Mouse (Mus musculus): ENCODE measurements around the gene Ece1.
A peak's percentile ranks its signal among the peaks of the same experiment; 100 is the strongest.
"Not testable (repeated sequence)": the region's sequence is repeated elsewhere in the genome, so short reads cannot be mapped to it uniquely, and the experiment has no call there.

Gene Ece1

DNA sequence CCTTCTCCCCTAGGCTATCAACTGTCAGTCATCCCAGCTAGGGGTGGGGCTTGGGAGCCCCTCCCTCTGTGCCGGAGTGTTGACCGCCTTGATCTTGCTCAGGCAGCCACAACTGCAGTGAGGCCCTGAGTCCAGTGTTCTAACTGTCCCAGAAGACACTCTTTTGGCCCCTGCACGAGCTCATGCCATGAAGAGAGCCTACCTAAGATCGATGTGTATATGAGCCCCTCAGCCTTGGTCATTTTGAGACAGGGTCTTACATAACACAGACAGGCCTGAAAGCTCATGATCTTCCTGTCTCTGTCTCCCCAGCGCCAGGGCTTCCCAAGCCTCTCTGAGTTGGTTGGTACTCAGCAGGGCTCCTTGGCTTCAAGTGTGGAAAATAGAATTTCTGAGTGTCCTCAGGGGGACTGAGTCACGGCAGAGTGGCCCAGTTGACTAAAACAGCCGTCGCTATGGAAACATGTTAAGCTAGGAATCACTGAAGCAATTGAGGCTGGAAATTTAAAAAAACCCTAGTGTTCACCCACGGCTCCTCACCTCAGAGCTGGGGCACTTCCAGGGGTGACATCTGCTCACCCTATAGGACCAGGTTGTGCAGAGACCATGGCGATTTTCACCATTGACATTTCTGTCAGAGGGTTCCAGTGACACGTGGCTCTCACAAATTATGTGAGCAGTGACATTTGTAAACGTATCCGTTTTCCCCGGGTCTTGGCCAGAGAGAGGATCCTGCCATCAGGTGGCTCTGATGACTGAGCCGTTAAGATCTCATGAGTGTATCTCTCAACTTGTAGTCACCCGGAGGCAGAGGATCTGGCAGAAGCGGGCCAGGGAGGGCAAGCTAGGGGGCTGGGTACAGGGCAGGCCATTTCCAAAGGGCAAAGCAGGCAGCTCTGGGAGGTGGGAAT lies 80.1 kb downstream of the Ece1 start:
- DNase-seq (ENCODE audit: low spot score): peak; percentile 80

DNA sequence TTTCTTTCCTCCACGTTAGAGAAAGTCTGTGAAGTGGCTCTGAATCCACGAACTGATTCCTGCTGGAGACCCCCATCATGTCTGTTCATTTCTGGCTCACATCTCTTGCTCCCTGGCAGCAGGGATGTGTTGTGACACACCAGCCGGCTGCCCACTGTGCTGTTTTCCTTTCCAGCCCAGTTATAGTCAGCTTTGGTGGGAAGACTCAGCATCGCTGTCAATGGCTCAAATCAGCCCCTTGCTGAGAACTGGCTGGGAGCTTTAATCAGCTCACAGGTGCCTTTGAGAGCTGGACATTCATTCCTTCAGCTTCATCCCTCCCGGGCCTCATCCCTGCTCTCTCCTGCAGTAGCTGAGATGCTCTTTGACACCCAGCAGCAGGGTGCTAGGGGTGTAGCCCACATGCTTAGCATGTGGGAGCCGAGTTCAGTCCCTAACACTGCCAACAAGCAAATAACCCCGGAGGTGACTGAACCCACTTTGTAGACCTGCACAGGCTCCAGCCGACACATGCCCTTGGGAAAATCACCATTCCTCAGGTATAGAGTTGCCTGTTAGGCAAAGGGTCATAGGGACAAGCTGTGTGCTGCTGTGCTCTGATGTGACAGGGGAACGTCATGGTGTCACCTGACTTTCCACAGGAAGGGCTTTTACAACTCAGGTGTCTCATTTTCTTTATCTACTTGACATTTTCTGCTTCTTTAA lies 80.9 kb downstream of the Ece1 start:
- no peak for DNase-seq (ENCODE audit: low spot score)

DNA sequence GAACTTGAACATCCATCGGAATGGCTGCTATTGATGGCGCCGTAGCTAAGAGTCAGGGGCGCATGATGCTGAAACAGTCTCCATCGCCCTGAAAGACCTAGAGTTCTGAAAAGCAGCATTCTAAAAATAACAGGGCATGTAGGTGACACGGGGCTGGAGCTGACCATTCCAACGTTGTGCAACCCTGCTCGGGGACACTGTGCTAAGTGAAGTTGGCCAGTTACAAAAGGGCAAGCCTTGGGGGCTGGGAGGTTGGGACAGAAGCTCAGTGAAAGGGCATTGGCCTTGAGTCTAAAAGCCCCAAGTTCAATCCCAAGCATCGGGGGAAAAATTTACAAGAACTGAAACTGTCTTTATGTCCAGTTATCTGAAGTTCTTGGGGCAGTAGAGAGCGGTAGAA lies 81.5 kb downstream of the Ece1 start:
- DNase-seq (ENCODE audit: low spot score): no peak

DNA sequence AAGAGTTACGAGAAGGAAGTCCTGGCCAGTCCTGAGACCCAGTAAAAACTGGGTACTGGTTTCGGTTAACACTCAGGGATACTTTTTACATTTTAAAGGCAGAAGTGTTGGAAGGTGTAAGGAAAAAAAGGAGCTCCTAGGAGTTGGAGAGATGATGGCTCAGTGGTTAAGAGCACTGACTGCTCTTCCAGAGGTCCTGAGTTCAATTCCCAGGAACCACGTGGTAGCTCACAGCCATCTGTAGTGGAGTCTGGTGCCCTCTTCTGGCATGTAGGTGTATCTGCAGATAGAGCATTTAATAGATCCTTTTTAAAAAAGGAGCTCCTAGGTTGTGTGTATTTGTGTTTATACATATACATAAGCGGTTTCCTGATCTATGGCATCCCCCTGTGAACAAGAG lies 83.3 kb downstream of the Ece1 start:
- DNase-seq (ENCODE audit: low spot score): no peak

DNA sequence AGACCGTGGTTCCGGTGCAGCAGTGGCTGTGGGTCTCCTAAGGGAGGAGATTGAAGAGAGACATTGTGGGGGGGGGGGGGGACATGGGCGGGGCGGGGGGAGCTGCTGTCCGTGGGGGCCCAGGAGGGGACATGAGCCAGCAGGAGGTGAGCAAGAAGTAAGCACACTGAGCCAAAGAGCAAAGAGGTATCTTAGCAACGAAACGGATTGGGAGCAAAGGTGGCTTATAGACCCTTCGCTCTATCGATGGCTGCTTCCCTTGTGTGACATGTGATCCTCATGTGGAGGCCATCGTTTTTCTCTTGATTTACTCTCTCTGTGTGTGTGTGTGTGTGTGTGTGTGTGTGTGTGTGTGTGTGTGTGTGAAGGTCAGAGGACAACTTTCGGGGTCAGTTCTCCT lies 84.4 kb downstream of the Ece1 start:
- no peak for DNase-seq (ENCODE audit: low spot score)

DNA sequence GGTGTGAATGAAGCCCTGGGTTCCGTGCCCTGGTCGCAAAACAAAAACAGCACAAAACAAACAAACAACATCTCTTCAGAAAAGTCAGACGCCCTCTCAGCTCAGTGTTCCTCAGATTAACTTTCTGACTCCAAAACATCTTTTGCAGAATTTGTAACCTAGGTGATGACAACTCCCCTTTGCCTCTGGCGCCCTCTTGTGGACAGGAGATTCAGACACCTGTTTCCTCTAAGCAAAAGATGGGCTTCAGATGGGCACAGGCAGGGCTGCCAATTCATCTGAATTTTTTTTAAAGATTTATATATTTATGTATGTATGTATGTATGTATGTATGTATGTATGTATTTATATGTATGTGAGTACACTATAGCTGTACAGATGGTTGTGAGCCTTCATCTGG lies 90.8 kb downstream of the Ece1 start:
- peak; percentile 86 for DNase-seq (ENCODE audit: low spot score)

DNA sequence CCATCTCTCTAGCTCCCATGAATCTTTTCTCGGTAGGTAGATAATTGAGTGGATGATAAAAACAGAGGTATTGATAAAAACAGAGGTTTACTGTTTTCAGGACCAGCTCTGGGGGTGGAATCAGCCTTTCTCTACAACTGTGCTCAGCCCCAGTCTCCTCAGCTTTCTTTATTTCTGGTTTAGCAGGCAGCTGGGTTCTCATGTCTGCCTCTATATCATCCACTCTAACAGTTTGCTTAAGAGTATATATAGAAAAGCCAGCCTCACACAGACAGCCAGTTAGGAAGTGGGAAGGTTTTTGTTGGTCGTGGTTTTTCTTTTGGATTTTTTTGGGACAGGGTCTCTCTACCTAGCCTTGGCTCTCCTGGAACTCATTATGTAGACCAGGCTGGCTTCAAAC lies 92.1 kb downstream of the Ece1 start:
- DNase-seq (ENCODE audit: low spot score): no peak

DNA sequence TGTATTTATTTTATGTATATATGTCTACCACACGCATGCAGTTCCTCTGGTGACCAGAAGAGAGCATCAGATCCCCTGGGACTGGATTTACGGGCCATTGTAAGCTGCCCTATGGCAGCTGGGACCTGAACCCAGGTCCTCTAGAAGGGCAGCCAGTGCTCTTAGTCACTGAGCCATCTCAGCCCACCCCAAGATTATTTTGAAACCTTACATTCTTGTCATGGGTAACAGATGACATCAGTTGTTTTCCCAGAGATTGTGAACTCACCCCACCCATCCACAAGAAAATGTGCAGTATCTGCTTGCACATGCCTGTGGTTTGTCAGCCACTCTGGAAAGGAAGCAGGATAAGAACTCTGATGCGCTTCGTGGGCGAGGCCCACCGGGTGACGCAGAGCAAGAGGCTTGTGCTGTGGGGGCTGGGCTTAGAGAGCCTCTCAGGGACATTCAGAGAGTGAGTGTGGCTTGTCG lies 92.9 kb downstream of the Ece1 start:
- no peak for DNase-seq (ENCODE audit: low spot score)

DNA sequence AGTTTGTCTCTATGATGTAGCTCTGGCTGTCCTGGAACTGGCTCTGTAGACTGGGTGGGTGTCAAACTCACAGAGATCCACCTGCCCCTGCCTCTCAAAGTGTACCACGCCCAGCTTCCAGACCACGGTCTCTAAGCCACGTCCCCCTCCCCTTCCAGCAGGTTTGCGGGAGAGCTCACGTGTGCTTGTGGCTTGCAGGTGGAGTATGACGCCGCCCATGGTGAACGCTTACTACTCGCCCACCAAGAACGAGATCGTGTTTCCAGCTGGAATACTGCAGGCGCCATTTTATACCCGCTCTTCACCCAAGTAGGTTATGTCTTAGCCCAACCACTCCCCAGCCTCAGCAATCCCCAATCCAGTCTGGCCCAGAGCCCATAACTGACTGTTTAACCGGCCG lies 94.2 kb downstream of the Ece1 start:
- no peak for DNase-seq (ENCODE audit: low spot score)

DNA sequence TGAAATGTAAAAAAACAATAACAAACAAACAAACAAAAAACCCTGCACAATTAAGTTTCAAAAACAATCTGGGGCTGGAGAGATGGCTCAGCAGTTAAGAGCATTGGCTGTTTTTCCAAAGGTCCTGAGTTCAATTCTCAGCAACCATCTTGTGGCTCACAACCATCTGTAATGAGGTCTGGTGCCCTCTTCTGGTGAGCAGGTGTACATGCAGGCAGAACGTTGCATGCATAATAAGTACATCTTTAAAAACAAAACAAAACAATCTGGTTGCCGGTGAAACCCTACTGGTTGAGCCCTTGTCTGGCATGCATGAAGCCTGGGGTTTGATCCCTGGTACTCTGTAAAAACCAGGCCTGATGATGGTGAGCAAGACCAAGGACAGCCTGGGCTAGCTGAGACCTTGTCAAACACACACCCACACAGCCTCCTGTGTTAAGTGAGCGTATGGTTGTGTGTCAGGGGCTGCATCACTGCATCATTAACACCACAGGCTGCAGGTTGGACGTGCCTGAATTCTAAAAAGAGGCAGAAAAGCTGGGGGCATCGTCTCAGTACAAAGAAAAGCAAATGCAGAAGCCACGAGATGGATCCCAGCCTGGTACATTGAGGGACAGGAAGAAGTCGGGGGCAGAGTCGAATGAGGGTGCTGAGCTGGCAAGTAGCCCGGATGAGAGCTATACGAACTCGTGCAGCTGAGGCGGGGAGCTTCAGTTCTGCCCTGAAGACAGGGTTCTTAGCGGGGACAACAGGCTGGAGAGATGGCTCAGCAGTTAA lies 98.0 kb downstream of the Ece1 start:
- DNase-seq (ENCODE audit: low spot score): no peak

DNA sequence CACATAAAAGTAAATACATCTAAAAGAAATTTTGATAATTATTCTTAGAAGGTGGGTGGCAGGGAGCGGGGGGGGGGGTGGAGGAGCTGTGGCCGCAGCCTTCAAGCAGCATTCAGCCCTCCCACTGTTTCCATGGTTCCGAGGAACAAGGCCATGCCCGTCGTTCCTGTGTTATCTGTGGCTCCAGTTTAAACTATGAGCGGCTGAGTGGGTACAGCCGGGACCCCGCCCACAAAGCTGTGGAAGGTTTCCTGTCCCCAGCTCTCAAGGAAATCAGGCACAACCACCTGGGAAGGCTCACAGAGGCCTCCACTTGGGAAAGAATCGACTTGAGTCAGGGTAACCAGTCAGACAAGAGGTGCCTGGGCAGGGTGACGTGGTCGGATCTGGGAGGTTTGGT lies 98.7 kb downstream of the Ece1 start:
- DNase-seq (ENCODE audit: low spot score): peak; percentile 37

DNA sequence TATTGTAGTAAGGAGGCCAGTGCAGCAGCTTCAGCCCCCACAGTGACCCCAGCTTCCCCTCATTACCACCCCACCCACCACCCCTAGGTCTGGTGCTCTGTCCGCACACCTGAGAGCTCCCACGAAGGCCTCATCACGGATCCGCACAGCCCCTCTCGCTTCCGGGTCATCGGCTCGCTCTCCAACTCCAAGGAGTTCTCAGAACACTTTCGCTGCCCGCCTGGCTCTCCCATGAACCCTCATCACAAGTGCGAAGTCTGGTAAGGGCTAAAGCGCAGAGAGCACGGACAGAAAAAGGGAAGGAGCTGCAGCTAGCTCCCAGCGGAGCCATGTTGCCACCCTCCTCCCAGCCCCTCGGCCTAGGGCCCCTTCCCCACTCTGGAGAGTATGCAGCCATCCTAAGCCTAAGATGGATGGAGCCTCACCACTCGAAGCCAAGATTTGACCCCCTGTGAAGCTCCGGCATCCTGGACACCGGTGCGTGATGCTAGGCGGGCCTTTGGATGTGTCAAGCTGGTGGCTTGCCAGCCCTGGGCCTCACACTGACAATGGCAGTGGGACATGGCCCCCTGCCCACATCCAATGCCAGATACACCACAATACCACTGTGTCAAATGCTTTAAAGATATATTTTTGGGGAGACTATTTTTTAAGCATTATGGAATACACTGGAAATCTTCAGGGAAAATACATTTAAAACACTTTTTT lies 100.8 kb downstream of the Ece1 start:
- no peak for DNase-seq (ENCODE audit: low spot score)

DNA sequence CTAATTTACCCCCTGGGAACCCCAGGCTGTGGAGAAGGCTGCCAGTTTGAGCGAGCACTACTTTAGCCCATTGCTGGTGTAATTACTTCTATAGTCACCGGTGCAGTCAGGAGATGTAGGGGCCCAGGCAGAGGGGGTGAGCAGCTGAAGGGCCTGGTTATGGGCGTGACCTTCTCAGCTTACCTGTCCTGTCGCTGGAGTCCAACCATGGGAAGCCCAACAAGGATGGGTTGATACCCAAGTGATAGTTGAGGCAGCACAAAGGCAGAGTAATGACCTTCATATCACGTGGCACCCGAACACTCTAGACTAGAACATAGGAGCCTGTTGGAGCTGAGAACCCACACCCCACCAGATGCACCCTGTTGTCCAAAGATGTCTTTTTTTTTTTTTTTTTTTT lies 101.4 kb downstream of the Ece1 start:
- no peak for DNase-seq (ENCODE audit: low spot score)

DNA sequence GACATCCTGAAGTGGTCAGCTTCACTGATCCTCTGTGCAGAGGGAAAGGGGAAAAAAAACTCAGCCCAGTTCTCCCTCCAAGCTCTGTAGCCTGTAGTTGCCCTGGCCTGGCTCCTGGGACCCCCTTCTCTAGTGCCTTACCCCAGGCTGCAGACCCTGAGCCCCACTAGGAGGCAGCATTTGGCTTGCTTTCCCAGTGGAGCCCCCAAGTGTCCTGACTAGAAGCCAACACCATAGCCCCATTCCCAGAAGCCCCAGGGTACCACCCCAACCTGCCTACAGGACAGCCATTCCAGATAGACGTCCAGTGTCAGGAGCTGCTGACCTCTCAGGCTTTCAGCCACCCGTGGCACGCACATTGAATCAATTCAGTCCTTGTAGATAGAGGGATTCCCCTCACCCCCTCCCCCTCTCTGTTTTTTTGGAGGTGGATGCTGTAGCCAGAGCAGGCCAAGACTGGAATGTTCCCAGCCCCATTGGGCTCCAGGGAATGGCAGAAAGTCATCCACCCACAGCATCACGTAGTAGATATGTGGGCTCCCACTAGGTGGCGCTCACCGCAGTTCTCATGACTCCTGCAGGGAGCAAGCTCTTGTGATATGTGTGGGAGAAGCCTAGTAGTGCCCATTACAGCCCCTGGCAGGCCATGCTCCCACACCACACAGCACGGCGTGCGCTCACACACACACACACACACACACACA lies 102.0 kb downstream of the Ece1 start:
- DNase-seq (ENCODE audit: low spot score): peak; percentile 80

DNA sequence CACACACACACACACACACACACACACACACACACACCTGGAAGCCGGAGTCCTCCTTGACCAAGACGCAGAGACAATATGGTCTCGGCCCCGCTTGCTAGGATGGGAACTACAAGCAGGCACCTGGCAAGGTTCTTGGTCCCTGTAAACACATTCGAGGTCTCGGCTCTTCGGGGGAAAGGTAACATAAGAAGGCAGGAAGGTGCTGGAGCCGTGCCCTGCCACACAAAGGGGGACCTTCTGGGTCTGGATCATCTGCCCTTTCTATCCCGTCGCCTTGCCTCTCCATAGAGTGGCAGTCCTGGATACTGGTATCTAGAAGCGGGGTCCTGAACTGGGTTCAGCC lies 102.5 kb downstream of the Ece1 start:
- no peak for DNase-seq (ENCODE audit: low spot score)

DNA sequence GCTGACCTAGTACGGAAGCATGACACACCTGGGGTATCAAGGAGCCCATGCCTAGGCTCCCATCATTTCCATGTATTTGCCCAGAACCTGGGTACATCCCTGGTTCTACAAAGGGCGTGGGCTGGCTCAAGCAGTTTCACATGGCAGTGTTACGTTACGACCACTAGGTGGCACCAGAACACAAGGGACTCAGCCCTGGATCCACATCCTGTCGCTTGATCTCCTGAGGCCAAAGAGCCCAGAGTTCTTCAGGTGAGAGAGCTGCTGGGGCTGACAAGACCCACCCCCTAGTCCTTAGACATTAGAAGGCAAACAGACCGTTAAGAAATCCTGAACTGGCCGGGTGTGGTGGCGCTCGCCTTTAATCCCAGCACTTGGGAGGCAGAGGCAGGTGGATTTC lies 106.2 kb downstream of the Ece1 start:
- peak; percentile 91 for DNase-seq (ENCODE audit: low spot score)

DNA sequence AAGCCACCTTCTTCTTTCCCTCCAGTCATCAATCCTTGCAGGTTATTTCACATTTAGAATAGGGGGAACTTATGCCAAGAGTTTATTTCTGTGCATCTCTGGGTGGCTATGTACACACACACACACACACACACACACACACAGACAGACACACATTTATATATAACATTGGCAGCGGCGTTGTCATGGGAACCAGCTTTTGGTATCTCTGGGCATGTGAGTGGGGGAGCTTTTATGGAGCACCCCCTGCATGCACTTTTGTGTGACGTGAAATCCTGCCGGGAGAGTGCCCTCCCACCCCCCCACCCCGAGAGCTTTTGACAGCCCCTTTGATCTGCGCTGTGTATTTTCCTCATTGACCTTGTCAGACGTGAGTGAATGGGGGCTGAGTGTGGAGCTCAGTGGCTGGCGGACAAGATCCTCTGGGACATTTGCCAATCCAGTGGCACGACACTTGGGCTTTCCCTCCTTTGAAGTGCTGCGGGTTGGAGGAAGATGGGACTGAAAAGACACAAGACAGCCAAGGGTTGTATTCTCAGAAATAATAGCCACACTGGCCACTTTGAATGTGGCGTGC lies 108.7 kb downstream of the Ece1 start:
- DNase-seq (ENCODE audit: low spot score): not testable (repeated sequence)

DNA sequence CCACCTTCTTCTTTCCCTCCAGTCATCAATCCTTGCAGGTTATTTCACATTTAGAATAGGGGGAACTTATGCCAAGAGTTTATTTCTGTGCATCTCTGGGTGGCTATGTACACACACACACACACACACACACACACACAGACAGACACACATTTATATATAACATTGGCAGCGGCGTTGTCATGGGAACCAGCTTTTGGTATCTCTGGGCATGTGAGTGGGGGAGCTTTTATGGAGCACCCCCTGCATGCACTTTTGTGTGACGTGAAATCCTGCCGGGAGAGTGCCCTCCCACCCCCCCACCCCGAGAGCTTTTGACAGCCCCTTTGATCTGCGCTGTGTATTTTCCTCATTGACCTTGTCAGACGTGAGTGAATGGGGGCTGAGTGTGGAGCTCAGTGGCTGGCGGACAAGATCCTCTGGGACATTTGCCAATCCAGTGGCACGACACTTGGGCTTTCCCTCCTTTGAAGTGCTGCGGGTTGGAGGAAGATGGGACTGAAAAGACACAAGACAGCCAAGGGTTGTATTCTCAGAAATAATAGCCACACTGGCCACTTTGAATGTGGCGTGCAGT lies 112.9 kb downstream of the Ece1 start:
- DNase-seq (ENCODE audit: low spot score): not testable (repeated sequence)

DNA sequence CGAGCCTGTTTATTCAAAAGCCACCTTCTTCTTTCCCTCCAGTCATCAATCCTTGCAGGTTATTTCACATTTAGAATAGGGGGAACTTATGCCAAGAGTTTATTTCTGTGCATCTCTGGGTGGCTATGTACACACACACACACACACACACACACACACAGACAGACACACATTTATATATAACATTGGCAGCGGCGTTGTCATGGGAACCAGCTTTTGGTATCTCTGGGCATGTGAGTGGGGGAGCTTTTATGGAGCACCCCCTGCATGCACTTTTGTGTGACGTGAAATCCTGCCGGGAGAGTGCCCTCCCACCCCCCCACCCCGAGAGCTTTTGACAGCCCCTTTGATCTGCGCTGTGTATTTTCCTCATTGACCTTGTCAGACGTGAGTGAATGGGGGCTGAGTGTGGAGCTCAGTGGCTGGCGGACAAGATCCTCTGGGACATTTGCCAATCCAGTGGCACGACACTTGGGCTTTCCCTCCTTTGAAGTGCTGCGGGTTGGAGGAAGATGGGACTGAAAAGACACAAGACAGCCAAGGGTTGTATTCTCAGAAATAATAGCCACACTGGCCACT lies 117.1 kb downstream of the Ece1 start:
- DNase-seq (ENCODE audit: low spot score): not testable (repeated sequence)

DNA sequence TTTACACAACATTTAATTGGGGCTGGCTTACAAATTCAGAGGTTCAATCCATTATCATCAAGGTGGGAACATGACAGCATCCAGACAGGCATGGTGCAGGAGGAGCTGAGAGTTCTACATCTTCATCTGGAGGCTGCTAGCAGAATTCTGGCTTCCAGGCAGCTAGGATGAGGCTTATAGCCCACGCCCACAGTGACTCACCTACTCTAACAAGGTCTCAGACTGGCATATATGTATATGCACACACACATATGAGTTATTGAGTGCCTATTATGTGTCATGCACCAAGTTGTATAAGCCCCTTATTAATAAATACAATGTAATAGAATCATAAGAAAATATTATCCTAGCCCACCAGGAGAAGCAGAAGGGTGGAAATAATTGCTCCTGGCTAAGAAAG lies 120.8 kb downstream of the Ece1 start:
- peak; percentile 58 for DNase-seq (ENCODE audit: low spot score)

Data from MN1 (cell line).